Mouse (Mus musculus) lung, postnatal 14 days (tissue): ENCODE measurements around the gene Map1lc3b.

Experiments
- DNase-seq: peaks from one replicate; pipeline ENCODE4 v3.0.0; 2021

Map1lc3b gene

GRCm38 (mm10) chr8:121609916-121610315 is 19.8 kb downstream of the Map1lc3b start:
- DNase-seq, result no peak

- no peak for DNase-seq
Observed at GRCm38 (mm10) chr8:121613419-121613818, 23.3 kb downstream of the Map1lc3b start.

GRCm38 (mm10) chr8:121619401-121619995 is 29.3 kb downstream of the Map1lc3b start:
- peak; percentile 84 for DNase-seq

- peak; percentile 69 for DNase-seq
Observed at GRCm38 (mm10) chr8:121620801-121621516, 30.8 kb downstream of the Map1lc3b start.

- DNase-seq, result no peak
Observed at GRCm38 (mm10) chr8:121621879-121622278, 31.7 kb downstream of the Map1lc3b start.

- DNase-seq, result no peak
Observed at GRCm38 (mm10) chr8:121623043-121623442, 32.9 kb downstream of the Map1lc3b start.

GRCm38 (mm10) chr8:121628681-121629080 is 38.5 kb downstream of the Map1lc3b start:
- no peak for DNase-seq

- peak; percentile 47 for DNase-seq
Observed at GRCm38 (mm10) chr8:121631645-121632071, 41.5 kb downstream of the Map1lc3b start.

GRCm38 (mm10) chr8:121632401-121632800 is 42.2 kb downstream of the Map1lc3b start:
- DNase-seq, result no peak

GRCm38 (mm10) chr8:121635534-121635933 is 45.4 kb downstream of the Map1lc3b start:
- DNase-seq, result peak; percentile 63

GRCm38 (mm10) chr8:121636180-121636579 is 46.0 kb downstream of the Map1lc3b start:
- no peak for DNase-seq

- DNase-seq, result no peak
Observed at GRCm38 (mm10) chr8:121642804-121643203, 52.6 kb downstream of the Map1lc3b start.

GRCm38 (mm10) chr8:121643384-121643783 is 53.2 kb downstream of the Map1lc3b start:
- DNase-seq, result no peak

- no peak for DNase-seq
Observed at GRCm38 (mm10) chr8:121647511-121648215, 57.5 kb downstream of the Map1lc3b start.
